Mouse (Mus musculus): ENCODE measurements around the gene Gm17545. TPM values are rescaled to one million over a fixed set of nuclear protein-coding genes. Genes with fewer than 3 reads are reported as not detected.

Gm17545 gene
- polyA plus RNA-seq, 1 experiment from 2014 or later = not detected

DNA sequence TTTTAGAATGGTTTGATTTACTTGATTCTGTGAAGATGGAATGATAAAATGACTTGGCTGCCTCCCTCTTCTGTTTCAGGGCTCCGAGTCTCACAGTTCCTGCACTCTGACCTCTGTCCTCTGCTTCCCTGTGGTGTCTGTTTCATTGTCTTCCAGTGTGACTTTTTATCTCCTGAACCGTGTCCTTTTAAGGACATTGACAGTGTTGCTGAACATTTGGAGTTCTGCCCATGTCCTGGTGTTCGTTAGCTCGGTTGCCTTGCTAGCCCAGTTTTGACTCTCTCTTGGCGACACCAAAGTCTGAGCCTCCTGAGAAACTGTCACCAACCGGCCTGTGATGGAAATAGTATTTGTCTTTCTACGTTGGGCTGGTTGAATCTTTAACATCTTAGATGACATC is 33.6 kb upstream of the Gm17545 start:
- Histone ChIP-seq H3K4me2 (ENCODE audit: low read depth, low read length) (no peak overlapping the region), H3K36me3 (ENCODE audit: control insufficient read depth, insufficient read depth) (no peaks in the 10 kb centered on the region), H3K27ac (ENCODE audit: low read length) (no peak overlapping the region), H3K4me3 (ENCODE audit: low read length) (no peak overlapping the region), H3K9ac (ENCODE audit: low read length) (no peak overlapping the region), H3K9me3 (replicated peaks; ENCODE audit: control insufficient read depth, low read length) (no peaks in the 10 kb centered on the region), H3K27me3 (ENCODE audit: control insufficient read depth, insufficient read depth, low read length) (no peaks in the 10 kb centered on the region), H3K4me1 (ENCODE audit: control insufficient read depth, insufficient read depth, low read length) (peaks cover 23% of the 10 kb centered on the region)
- WGBS = 41% methylated on average over 7 of the region's 7 CpGs
- no peak for ATAC-seq (replicated peaks; ENCODE audit: extremely low read depth, insufficient read depth, low FRiP score)

DNA sequence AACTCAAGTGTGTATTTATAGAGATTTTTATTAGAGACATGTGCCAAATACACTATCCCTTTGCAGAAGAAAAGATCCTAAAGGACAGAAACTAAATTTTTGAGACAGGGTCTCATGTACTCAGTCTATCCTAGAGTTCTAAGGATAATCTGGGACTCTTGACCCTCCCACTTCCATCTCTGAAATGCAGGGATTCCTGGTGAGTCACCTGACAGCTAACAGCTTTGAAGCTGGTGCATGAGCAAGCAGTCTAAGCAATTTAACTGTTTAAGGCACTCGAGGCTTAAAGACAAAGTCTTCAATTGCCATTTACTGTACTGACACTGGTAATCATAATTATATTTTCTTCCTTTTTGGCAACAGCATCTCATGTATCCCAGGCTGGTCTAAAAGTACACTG is 31.5 kb upstream of the Gm17545 start:
- Histone ChIP-seq H3K9me3 (replicated peaks; ENCODE audit: control insufficient read depth, low read length) (no peaks in the 10 kb centered on the region), H3K4me3 (ENCODE audit: low read length) (no peak overlapping the region), H3K4me2 (ENCODE audit: low read depth, low read length) (no peak overlapping the region), H3K9ac (ENCODE audit: low read length) (no peak overlapping the region), H3K4me1 (ENCODE audit: control insufficient read depth, insufficient read depth, low read length) (peaks cover 23% of the 10 kb centered on the region), H3K27ac (ENCODE audit: low read length) (no peak overlapping the region), H3K36me3 (ENCODE audit: control insufficient read depth, insufficient read depth) (no peaks in the 10 kb centered on the region), H3K27me3 (ENCODE audit: control insufficient read depth, insufficient read depth, low read length) (no peaks in the 10 kb centered on the region)
- ATAC-seq (replicated peaks; ENCODE audit: extremely low read depth, insufficient read depth, low FRiP score) = no peak
- WGBS = 43% methylated on average over 1 of the region's 1 CpGs

DNA sequence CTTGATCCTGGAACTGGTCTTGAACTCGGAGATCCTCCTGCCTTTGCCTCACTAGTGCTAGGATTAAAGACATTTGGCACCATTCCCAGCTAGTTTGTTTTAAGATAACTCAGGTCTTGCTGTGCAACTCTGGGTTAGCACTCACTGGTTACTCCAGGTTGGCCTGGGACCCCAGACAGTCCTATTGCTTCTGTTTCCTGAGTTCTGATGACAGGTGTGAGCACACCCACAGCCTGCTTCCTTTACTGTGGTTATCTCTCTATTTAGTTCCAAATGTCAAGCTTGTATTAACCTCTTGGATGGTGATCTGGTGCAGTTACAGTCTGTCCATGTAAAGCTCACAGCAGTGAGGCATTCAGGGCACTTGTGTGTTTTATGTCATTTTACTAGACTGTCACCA is 30.6 kb upstream of the Gm17545 start:
- no peaks in the 10 kb centered on the region for H3K36me3 ChIP-seq (ENCODE audit: control insufficient read depth, insufficient read depth)
- no peaks in the 10 kb centered on the region for H3K27me3 ChIP-seq (ENCODE audit: control insufficient read depth, insufficient read depth, low read length)
- no peak overlapping the region for H3K4me2 ChIP-seq (ENCODE audit: low read depth, low read length)
- ATAC-seq (replicated peaks; ENCODE audit: extremely low read depth, insufficient read depth, low FRiP score) = no peak
- peak overlapping the region; percentile 14; the same call in 1 of the 2 replicates for H3K27ac ChIP-seq (ENCODE audit: low read length)
- H3K4me1 ChIP-seq (ENCODE audit: control insufficient read depth, insufficient read depth, low read length) = peaks cover 23% of the 10 kb centered on the region
- WGBS = 32% methylated on average over 1 of the region's 1 CpGs
- no peak overlapping the region for H3K4me3 ChIP-seq (ENCODE audit: low read length)
- no peak overlapping the region for H3K9ac ChIP-seq (ENCODE audit: low read length)
- H3K9me3 ChIP-seq (replicated peaks; ENCODE audit: control insufficient read depth, low read length) = no peaks in the 10 kb centered on the region

DNA sequence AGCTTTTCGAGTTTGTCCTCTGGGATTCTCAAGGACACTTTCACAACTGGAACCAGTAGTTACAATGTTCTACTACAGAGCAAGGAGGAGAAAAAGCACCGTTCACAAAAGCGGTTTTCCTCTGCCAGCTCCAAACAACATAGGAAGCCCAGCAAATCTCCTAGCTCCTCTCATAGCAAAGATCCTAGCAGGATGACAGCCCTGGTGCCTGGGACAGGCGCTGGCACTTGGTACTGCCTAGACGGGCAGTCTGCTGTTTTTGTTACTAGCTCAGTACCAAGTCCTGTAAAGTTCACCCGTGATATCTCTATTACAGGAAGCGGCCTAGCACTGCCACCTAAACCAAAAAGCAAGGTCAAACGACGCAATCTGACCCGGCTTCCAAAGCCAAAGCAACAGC is 29.9 kb upstream of the Gm17545 start:
- Histone ChIP-seq H3K4me1 (ENCODE audit: control insufficient read depth, insufficient read depth, low read length) (peaks cover 26% of the 10 kb centered on the region), H3K9ac (ENCODE audit: low read length) (peak overlapping the region; percentile 38), H3K4me2 (ENCODE audit: low read depth, low read length) (no peak overlapping the region), H3K36me3 (ENCODE audit: control insufficient read depth, insufficient read depth) (no peaks in the 10 kb centered on the region), H3K9me3 (replicated peaks; ENCODE audit: control insufficient read depth, low read length) (no peaks in the 10 kb centered on the region), H3K27ac (ENCODE audit: low read length) (0 out of 2 replicates have a peak overlapping the region, but pooled peaks have one; percentile 51), H3K4me3 (ENCODE audit: low read length) (no peak overlapping the region), H3K27me3 (ENCODE audit: control insufficient read depth, insufficient read depth, low read length) (no peaks in the 10 kb centered on the region)
- 51% methylated on average over 10 of the region's 10 CpGs for WGBS
- ATAC-seq (replicated peaks; ENCODE audit: extremely low read depth, insufficient read depth, low FRiP score) = no peak

DNA sequence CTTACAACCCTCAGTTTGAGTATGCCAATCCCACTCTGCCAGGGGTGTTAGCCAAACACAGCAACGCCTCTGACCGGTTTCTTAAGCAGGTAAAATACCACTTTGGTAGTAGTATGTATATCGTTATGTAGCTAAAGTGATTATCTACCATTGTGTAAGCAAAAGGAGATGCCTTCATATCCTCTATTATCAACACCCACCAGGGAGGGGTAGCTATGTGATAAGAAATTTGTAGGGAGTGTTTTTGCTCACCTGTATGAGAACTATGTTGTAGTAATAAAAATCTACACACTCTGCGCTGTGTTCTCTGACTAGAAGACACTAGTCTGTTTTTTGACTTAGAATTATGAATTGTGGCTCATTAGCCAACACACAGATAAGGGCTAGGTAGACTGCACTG is 29.4 kb upstream of the Gm17545 start:
- Histone ChIP-seq H3K9me3 (replicated peaks; ENCODE audit: control insufficient read depth, low read length) (no peaks in the 10 kb centered on the region), H3K27ac (ENCODE audit: low read length) (no peak overlapping the region), H3K4me3 (ENCODE audit: low read length) (no peak overlapping the region), H3K9ac (ENCODE audit: low read length) (no peak overlapping the region), H3K4me1 (ENCODE audit: control insufficient read depth, insufficient read depth, low read length) (peaks cover 26% of the 10 kb centered on the region), H3K36me3 (ENCODE audit: control insufficient read depth, insufficient read depth) (no peaks in the 10 kb centered on the region), H3K27me3 (ENCODE audit: control insufficient read depth, insufficient read depth, low read length) (no peaks in the 10 kb centered on the region), H3K4me2 (ENCODE audit: low read depth, low read length) (no peak overlapping the region)
- WGBS = 85% methylated on average over 4 of the region's 4 CpGs
- no peak for ATAC-seq (replicated peaks; ENCODE audit: extremely low read depth, insufficient read depth, low FRiP score)

DNA sequence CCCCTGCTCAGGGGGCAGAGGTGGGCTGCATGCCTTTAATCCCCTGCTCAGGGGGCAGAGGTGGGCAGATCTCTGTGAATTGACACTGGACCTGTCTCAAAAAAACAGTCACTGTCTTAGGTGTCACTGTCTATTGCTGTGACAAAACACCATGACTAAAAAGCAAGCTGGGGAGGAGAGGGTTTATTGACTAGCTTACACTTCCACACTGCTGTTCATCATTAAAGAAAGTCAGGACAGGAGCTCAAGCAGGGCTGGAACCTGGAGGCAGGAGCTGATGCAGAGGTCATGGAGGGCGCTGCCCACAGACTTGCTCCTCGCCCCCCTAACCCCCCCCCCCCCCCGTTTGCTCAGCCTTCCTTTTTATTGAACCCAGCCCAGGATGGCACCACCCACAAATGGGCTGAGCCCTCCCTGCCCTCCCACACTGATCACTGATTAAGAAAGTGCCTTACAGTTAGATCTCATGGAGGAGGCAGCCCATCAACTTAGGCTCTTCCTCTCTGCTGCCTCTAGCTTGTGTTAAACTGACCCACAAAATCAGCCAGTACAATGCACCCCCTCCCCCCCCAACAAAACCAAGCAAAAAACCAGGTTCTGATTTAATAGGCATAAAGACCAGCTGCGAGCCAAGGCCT is 25.9 kb upstream of the Gm17545 start:
- no peak overlapping the region for H3K9ac ChIP-seq (ENCODE audit: low read length)
- H3K27ac ChIP-seq (ENCODE audit: low read length) = no peak overlapping the region
- no peaks in the 10 kb centered on the region for H3K27me3 ChIP-seq (ENCODE audit: control insufficient read depth, insufficient read depth, low read length)
- no peak overlapping the region for H3K4me2 ChIP-seq (ENCODE audit: low read depth, low read length)
- no peak overlapping the region for H3K4me3 ChIP-seq (ENCODE audit: low read length)
- ATAC-seq (replicated peaks; ENCODE audit: extremely low read depth, insufficient read depth, low FRiP score) = no peak
- no peaks in the 10 kb centered on the region for H3K9me3 ChIP-seq (replicated peaks; ENCODE audit: control insufficient read depth, low read length)
- H3K4me1 ChIP-seq (ENCODE audit: control insufficient read depth, insufficient read depth, low read length) = peaks cover 20% of the 10 kb centered on the region
- H3K36me3 ChIP-seq (ENCODE audit: control insufficient read depth, insufficient read depth) = no peaks in the 10 kb centered on the region
- 62% methylated on average over 4 of the region's 4 CpGs for WGBS

DNA sequence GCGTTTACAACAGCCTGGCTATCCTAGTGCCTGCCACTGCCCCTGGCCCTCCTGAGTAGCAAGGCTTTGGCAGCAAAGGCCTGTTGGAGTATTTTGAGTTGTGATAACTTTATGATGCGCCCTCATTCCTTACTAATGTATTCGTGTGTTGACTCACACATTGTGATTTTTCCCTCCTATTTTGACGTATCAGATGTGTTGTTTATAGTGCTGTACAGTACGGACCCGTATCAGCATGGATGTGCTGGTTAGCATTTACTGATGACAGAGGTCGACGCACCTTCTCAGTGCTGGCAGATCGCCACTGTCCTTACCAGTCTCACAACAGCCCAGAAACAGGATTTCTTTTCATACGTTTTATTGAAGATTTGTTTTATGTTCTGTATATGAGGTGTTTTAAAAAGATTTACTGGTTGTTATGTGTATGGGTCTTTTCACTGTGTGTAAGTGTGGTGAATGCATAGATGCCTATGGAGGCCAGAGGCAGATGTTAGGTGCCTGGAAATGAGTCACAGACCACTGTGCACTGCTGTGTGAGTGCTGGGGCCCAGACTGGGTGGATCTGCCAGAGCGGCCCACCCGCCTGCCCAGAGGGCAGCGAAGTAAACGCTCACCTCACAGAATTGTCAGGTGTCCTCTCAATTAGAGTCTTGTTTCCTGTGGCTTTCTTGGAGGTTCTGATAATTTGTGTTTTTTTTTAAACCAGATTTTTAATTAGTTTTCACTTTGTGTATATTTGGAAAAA is 25.3 kb upstream of the Gm17545 start:
- no peak for ATAC-seq (replicated peaks; ENCODE audit: extremely low read depth, insufficient read depth, low FRiP score)
- WGBS = 74% methylated on average over 14 of the region's 14 CpGs

DNA sequence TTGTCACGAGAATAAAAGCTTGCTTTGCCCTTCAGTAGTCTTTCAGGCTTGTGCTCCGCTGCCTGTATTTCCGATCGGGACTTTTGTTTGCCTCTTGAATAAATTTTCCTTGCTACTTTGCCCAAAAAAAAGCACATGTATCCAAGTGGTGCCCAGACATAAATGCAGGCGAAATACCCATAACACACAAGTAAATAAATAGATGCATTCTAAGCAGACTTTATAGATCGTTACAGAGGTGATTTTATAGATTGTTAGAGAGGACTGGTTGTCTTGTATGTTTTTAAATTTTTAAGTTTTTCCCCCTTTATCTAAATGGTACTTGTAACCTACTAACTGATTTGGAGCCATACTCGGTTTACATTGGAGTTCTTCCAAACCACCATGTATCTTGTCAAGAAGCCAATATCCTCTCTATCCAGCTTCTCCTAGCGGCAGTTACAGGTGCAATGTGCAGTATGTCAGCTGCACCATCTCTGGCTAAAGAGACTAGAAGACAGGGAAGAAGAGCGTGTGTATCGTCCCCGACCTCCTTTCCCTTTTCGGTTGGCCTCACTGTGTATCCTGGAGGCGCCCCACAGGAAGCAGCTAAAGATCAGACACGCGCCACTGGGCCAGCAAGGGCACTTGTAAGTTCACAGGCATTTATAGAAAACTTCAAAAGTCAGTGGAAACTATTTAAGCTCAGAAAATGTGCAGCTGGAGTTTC is 24.4 kb upstream of the Gm17545 start:
- WGBS = 48% methylated on average over 15 of the region's 15 CpGs
- H3K9me3 ChIP-seq (replicated peaks; ENCODE audit: control insufficient read depth, low read length) = no peaks in the 10 kb centered on the region
- ATAC-seq (replicated peaks; ENCODE audit: extremely low read depth, insufficient read depth, low FRiP score) = 0 out of 2 replicates have a peak, but pooled peaks have one; percentile 53
- H3K36me3 ChIP-seq (ENCODE audit: control insufficient read depth, insufficient read depth) = no peaks in the 10 kb centered on the region
- H3K27ac ChIP-seq (ENCODE audit: low read length) = peak overlapping the region; percentile 55
- no peak overlapping the region for H3K9ac ChIP-seq (ENCODE audit: low read length)
- peak overlapping the region; percentile 40 for H3K4me2 ChIP-seq (ENCODE audit: low read depth, low read length)
- no peak overlapping the region for H3K4me3 ChIP-seq (ENCODE audit: low read length)
- no peaks in the 10 kb centered on the region for H3K27me3 ChIP-seq (ENCODE audit: control insufficient read depth, insufficient read depth, low read length)
- peaks cover 8% of the 10 kb centered on the region for H3K4me1 ChIP-seq (ENCODE audit: control insufficient read depth, insufficient read depth, low read length)

More for the DNA sequence above, 25.3 kb upstream of the Gm17545 start:
- no peak overlapping the region for H3K27ac ChIP-seq (ENCODE audit: low read length)
- no peak overlapping the region for H3K4me2 ChIP-seq (ENCODE audit: low read depth, low read length)
- no peaks in the 10 kb centered on the region for H3K36me3 ChIP-seq (ENCODE audit: control insufficient read depth, insufficient read depth)
- no peak overlapping the region for H3K9ac ChIP-seq (ENCODE audit: low read length)
- H3K27me3 ChIP-seq (ENCODE audit: control insufficient read depth, insufficient read depth, low read length) = no peaks in the 10 kb centered on the region
- no peaks in the 10 kb centered on the region for H3K9me3 ChIP-seq (replicated peaks; ENCODE audit: control insufficient read depth, low read length)
- no peak overlapping the region for H3K4me3 ChIP-seq (ENCODE audit: low read length)
- peaks cover 14% of the 10 kb centered on the region for H3K4me1 ChIP-seq (ENCODE audit: control insufficient read depth, insufficient read depth, low read length)

Measured in heart, embryonic 16.5 days (tissue).